Mouse (Mus musculus) frontal cortex, postnatal 14 days (tissue): Measurements from ENCODE around the gene Olfr1200.

ENCODE experiments used
- DNase-seq, 2 experiments: peaks; one replicate each; pipeline ENCODE4 v3.0.0; 2022; ENCODE audit warnings: low spot score in 2 of 2

Olfr1200 gene

DNA sequence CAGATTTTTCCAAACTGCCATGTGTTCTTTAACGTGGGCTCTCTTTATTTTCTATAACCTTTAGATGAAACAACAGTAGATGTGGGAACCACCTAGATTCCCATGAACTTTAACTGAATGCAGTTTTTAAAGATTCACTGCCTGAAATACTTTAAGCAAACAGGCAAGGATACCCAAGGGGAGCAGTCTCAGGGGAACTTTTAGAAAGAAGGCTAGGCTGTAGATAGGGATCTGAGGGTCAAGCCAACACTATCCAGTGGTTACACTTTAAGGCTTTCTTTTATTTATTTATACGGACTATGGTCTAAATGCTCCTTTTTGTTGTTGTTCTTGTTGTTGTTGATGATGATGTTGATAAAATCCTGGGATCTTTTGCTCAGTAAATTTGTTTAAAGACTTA, at the start of gene Olfr1200:
Gene Olfr1200 (minus strand): TSS at position 101 of the 400 bp plus-strand sequence.
- no peak for DNase-seq

DNA sequence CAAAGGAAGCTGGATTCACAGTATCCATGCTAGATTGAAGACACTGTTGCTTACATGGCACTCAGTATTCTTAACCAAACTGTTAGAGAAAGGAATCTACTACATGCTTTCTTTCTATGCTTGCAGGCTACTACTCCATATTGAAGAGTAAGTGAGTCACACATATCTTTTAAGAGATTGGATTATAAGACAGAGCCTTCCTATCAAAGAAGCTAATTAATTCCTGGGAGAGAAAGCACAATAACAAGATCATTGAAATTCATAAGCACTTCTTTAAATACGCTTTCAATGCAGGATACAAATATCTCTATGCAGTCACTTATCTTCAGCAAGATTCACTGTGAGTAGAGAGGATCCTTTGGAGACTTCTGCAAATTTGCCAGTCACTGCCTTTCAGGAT, 43.9 kb upstream of the Olfr1200 start, which contains the start of gene Olfr1202:
Gene Olfr1202 (plus strand): TSS at position 301 of the 400 bp plus-strand sequence.
- DNase-seq: no peak

- DNase-seq: no peak
Observed at GRCm38 (mm10) chr2:88792736-88793135, 22.4 kb upstream of the Olfr1200 start, which contains the start of gene Olfr1201. Gene Olfr1201, plus strand, starts transcription at chr2:88793036.

GRCm38 (mm10) chr2:88760369-88760768, 9.9 kb downstream of the Olfr1200 start, which contains the start of gene Olfr1199:
Gene Olfr1199, minus strand, starts transcription at chr2:88760469.
- DNase-seq: no peak

- no peak for DNase-seq
Observed at GRCm38 (mm10) chr2:88751270-88751669, 19.0 kb downstream of the Olfr1200 start, which contains the start of gene Olfr1198. Gene Olfr1198, minus strand, starts transcription at chr2:88751370.

GRCm38 (mm10) chr2:88743379-88743778, 26.9 kb downstream of the Olfr1200 start:
- DNase-seq: no peak

DNA sequence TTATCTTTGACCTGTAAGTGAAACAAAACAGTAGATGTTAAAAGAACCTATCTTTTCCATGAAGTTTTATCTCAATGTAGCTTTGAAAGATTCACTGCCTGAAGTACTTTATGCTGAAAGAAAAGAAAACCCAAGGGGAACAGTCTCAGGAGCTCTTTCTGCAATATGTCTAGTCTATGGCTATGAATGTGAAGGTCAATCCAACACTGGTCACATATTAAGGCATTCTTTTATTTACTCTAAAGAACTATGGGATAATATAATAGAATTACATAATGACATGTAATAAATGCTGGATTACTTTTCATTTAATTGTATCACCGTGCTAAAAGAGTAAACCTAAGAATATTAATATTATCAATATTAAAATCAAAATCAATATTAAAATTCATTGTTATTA, 38.0 kb downstream of the Olfr1200 start, which contains the start of gene Olfr1197:
Gene Olfr1197 (minus strand): TSS at position 101 of the 400 bp plus-strand sequence.
- DNase-seq: no peak
